Mouse (Mus musculus) myocyte (in vitro differentiated cells): Measurements from ENCODE around the gene Cd55b. TPM values are rescaled to one million over a fixed set of nuclear protein-coding genes. Genes with fewer than 3 reads are reported as not detected.
"Not testable (repeated sequence)": the region's sequence is repeated elsewhere in the genome, so short reads cannot be mapped to it uniquely, and the experiment has no call there.

Source experiments
- H3K27me3 ChIP-seq: one replicate; pipeline ENCODE4 v1.6.1; 2011; ENCODE audit not compliant: control insufficient read depth, insufficient read depth, insufficient read length
- H3K36me3 ChIP-seq: one replicate; pipeline ENCODE4 v1.6.1; 2011; ENCODE audit not compliant: control insufficient read depth, insufficient read depth
- H3K4me2 ChIP-seq: one replicate; pipeline ENCODE4 v1.6.1; 2011; ENCODE audit warnings: low read depth, control low read depth
- H3K4me3 ChIP-seq: one replicate; pipeline ENCODE4 v1.5.1; 2011; ENCODE audit warnings: mild to moderate bottlenecking, control low read depth, moderate library complexity
- H3K79me2 ChIP-seq: one replicate; pipeline ENCODE4 v1.6.1; 2011; ENCODE audit not compliant: control insufficient read depth, insufficient read depth
- H3ac ChIP-seq: one replicate; pipeline ENCODE4 v1.6.1; 2011; ENCODE audit not compliant: control insufficient read depth, insufficient read length
- CEBPB ChIP-seq: IDR thresholded peaks from 2 replicates; pipeline ENCODE4 v1.6.1; 2011; ENCODE audit warnings: mild to moderate bottlenecking, moderate library complexity; ENCODE audit not compliant: poor library complexity, insufficient read depth, severe bottlenecking
- E2F4 ChIP-seq: IDR thresholded peaks from one replicate; pipeline ENCODE4 v1.6.1; 2011; ENCODE audit warnings: mild to moderate bottlenecking, control low read depth, moderate library complexity; ENCODE audit not compliant: insufficient read depth
- MAX ChIP-seq: IDR thresholded peaks from one replicate; pipeline ENCODE4 v1.6.1; 2011; ENCODE audit warnings: low read depth, mild to moderate bottlenecking, control low read depth
- MYOD1 ChIP-seq, 3 experiments: IDR thresholded peaks; one replicate each; pipeline ENCODE4 v1.6.1; 2011; ENCODE audit warnings: control low read depth in 2 of 3, low read depth in 2 of 3, mild to moderate bottlenecking in 2 of 3, moderate library complexity in 1 of 3; ENCODE audit not compliant: insufficient read length in 2 of 3, control insufficient read depth in 1 of 3
- MYOG ChIP-seq, 3 experiments: IDR thresholded peaks; one replicate each; pipeline ENCODE4 v1.6.1; 2011; ENCODE audit warnings: control low read depth in 2 of 3, low read depth in 2 of 3, mild to moderate bottlenecking in 2 of 3; ENCODE audit not compliant: insufficient read length in 2 of 3, control insufficient read depth in 1 of 3, insufficient read depth in 1 of 3
- POLR2A ChIP-seq: IDR thresholded peaks from one replicate; pipeline ENCODE4 v1.6.1; 2011; ENCODE audit warnings: low read depth, mild to moderate bottlenecking, control low read depth, moderate library complexity; ENCODE audit not compliant: insufficient read length
- POLR2AphosphoS2 ChIP-seq: IDR thresholded peaks from one replicate; pipeline ENCODE4 v1.6.1; 2011; ENCODE audit warnings: low read depth, control low read depth; ENCODE audit not compliant: insufficient read length
- REST ChIP-seq: IDR thresholded peaks from one replicate; pipeline ENCODE4 v1.6.1; 2011; ENCODE audit warnings: mild to moderate bottlenecking, control low read depth, moderate library complexity; ENCODE audit not compliant: insufficient read depth, insufficient read length
- SRF ChIP-seq: IDR thresholded peaks from one replicate; pipeline ENCODE4 v1.6.1; 2011; ENCODE audit warnings: low read depth; ENCODE audit not compliant: control insufficient read depth, insufficient read length
- TCF12 ChIP-seq: IDR thresholded peaks from one replicate; pipeline ENCODE4 v1.6.1; 2011; ENCODE audit warnings: mild to moderate bottlenecking, control low read depth; ENCODE audit not compliant: poor library complexity, insufficient read depth, severe bottlenecking
- TCF3 ChIP-seq: IDR thresholded peaks from one replicate; pipeline ENCODE4 v1.6.1; 2011; ENCODE audit warnings: low read depth, control low read depth; ENCODE audit not compliant: insufficient read length
- USF1 ChIP-seq: IDR thresholded peaks from one replicate; pipeline ENCODE4 v1.6.1; 2011; ENCODE audit warnings: low read depth, mild to moderate bottlenecking, control low read depth, moderate library complexity
- polyA plus RNA-seq: library from polyadenylated mRNA; unstranded; fragments of >200 nt; fragmentation: generic; extraction: Trizol; gene quantifications from one replicate; pipeline ENCODE4 v1.2.1, GENCODE M21; 2012; ENCODE audit warnings: missing spikeins

The Cd55b gene
- polyA plus RNA-seq, 1 experiment, result not detected

GRCm38 (mm10) chr1:130462084-130462861 lies 39.5 kb upstream of the Cd55b start, which contains the start of gene Cd55:
Gene Cd55, minus strand, starts transcription at chr1:130462744.
- H3K4me2 ChIP-seq, result peak within 1 kb of the TSS; percentile 72
- no peaks in the 10 kb centered on the region for H3K27me3 ChIP-seq
- no peaks in the 10 kb centered on the region for H3K36me3 ChIP-seq
- H3ac ChIP-seq, result no peak within 1 kb of the TSS
- peak within 1 kb of the TSS; percentile 22 for H3K4me3 ChIP-seq
- no peak for TF ChIP-seq POLR2A
- TF ChIP-seq MAX, result no peak
- no peak for TF ChIP-seq CEBPB
- no peak for TF ChIP-seq REST
- peak in 1 of 3 experiments; percentile 57 for TF ChIP-seq MYOD1 (IDR thresholded peaks at IDR 0.05; ENCODE audit: control insufficient read depth in 1 of 3, insufficient read length in 2 of 3, low read depth in 2 of 3)
- TF ChIP-seq MYOG (IDR thresholded peaks at IDR 0.05; ENCODE audit: control insufficient read depth in 1 of 3, insufficient read depth in 1 of 3, insufficient read length in 2 of 3, low read depth in 2 of 3), result peak in 1 of 3 experiments; percentile 67
- no peaks in the 10 kb centered on the region for H3K79me2 ChIP-seq

GRCm38 (mm10) chr1:130455111-130455510 lies 32.3 kb upstream of the Cd55b start:
- H3K79me2 ChIP-seq, result no peaks in the 10 kb centered on the region
- no peak overlapping the region for H3ac ChIP-seq
- no peaks in the 10 kb centered on the region for H3K36me3 ChIP-seq
- TF ChIP-seq USF1 (no peak), MAX (no peak), MYOD1 (IDR thresholded peaks at IDR 0.05; ENCODE audit: control insufficient read depth in 1 of 3, insufficient read length in 2 of 3, low read depth in 2 of 3) (no peak), REST (no peak), CEBPB (no peak), MYOG (IDR thresholded peaks at IDR 0.05; ENCODE audit: control insufficient read depth in 1 of 3, insufficient read depth in 1 of 3, insufficient read length in 2 of 3, low read depth in 2 of 3) (no peak), POLR2A (no peak), POLR2AphosphoS2 (no peak), E2F4 (no peak), TCF12 (no peak), TCF3 (no peak), SRF (no peak)
- H3K27me3 ChIP-seq, result no peaks in the 10 kb centered on the region
- no peak overlapping the region for H3K4me2 ChIP-seq
- no peak overlapping the region for H3K4me3 ChIP-seq

GRCm38 (mm10) chr1:130442930-130443329 lies 20.1 kb upstream of the Cd55b start:
- H3K4me2 ChIP-seq, H3K27me3 ChIP-seq, H3ac ChIP-seq, H3K4me3 ChIP-seq, H3K79me2 ChIP-seq, H3K36me3 ChIP-seq: not testable (repeated sequence)

GRCm38 (mm10) chr1:130430920-130431319 lies 8.1 kb upstream of the Cd55b start:
- H3ac ChIP-seq, result no peak overlapping the region
- no peaks in the 10 kb centered on the region for H3K36me3 ChIP-seq
- H3K79me2 ChIP-seq, result no peaks in the 10 kb centered on the region
- H3K4me2 ChIP-seq, result no peak overlapping the region
- H3K27me3 ChIP-seq, result no peaks in the 10 kb centered on the region
- no peak overlapping the region for H3K4me3 ChIP-seq
- TF ChIP-seq MAX (no peak), POLR2AphosphoS2 (no peak), SRF (no peak), TCF3 (no peak), POLR2A (no peak), CEBPB (no peak), MYOG (IDR thresholded peaks at IDR 0.05; ENCODE audit: control insufficient read depth in 1 of 3, insufficient read depth in 1 of 3, insufficient read length in 2 of 3, low read depth in 2 of 3) (no peak), TCF12 (no peak), E2F4 (no peak), MYOD1 (IDR thresholded peaks at IDR 0.05; ENCODE audit: control insufficient read depth in 1 of 3, insufficient read length in 2 of 3, low read depth in 2 of 3) (no peak), USF1 (no peak), REST (no peak)

GRCm38 (mm10) chr1:130428667-130429066 lies 5.9 kb upstream of the Cd55b start:
- not testable (repeated sequence) for H3K36me3 ChIP-seq, H3K79me2 ChIP-seq, H3K4me2 ChIP-seq, H3ac ChIP-seq, H3K27me3 ChIP-seq, H3K4me3 ChIP-seq

GRCm38 (mm10) chr1:130427175-130427853 lies 4.5 kb upstream of the Cd55b start:
- H3K36me3 ChIP-seq, H3ac ChIP-seq, H3K4me3 ChIP-seq: not testable (repeated sequence)

GRCm38 (mm10) chr1:130422033-130422432 lies 776 bp downstream of the Cd55b start:
- H3ac ChIP-seq, H3K27me3 ChIP-seq: not testable (repeated sequence)

More at GRCm38 (mm10) chr1:130427175-130427853, 4.5 kb upstream of the Cd55b start:
- not testable (repeated sequence) for H3K27me3 ChIP-seq, H3K4me2 ChIP-seq, H3K79me2 ChIP-seq

GRCm38 (mm10) chr1:130397109-130397508 lies 25.7 kb downstream of the Cd55b start:
- H3K4me3 ChIP-seq, H3K79me2 ChIP-seq, H3K27me3 ChIP-seq, H3K36me3 ChIP-seq, H3K4me2 ChIP-seq, H3ac ChIP-seq: not testable (repeated sequence)

More at GRCm38 (mm10) chr1:130422033-130422432, 776 bp downstream of the Cd55b start:
- H3K4me2 ChIP-seq, H3K36me3 ChIP-seq, H3K4me3 ChIP-seq, H3K79me2 ChIP-seq: not testable (repeated sequence)
